Mouse (Mus musculus): Measurements from ENCODE around the gene Egln3.

GRCm38 (mm10) chr12:54194159-54194558, 9.5 kb downstream of the Egln3 start:
- TF ChIP-seq CTCF (IDR thresholded peaks at IDR 0.05; ENCODE audit: low read depth) = no peak
- no peak for TF ChIP-seq EP300 (IDR thresholded peaks at IDR 0.05; ENCODE audit: low read depth)
